Mouse (Mus musculus): ENCODE data around the gene Prickle1. TPM values are rescaled to one million over a fixed set of nuclear protein-coding genes. Genes with fewer than 3 reads are reported as not detected.

Gene Prickle1
- total RNA-seq, 4 experiments from 2014 or later = 10.8 to 18.3 (median 15.4) TPM

Other genes with a start within 250 kb of the Prickle1 start
- gene Zcrb1, start 197.6 kb downstream of the Prickle1 start, total RNA-seq (2022) = 100 to 1,000 TPM in 1 of 4 experiments, 10 to 100 TPM in 3; 88.0 to 111 (median 95.7) TPM
- 10 to 100 TPM; 17.9 to 21.3 (median 20.2) TPM for gene Pphln1, start 197.5 kb downstream of the Prickle1 start, total RNA-seq (2022)